Mouse (Mus musculus): ENCODE data around the gene Plxnb2.

DNA sequence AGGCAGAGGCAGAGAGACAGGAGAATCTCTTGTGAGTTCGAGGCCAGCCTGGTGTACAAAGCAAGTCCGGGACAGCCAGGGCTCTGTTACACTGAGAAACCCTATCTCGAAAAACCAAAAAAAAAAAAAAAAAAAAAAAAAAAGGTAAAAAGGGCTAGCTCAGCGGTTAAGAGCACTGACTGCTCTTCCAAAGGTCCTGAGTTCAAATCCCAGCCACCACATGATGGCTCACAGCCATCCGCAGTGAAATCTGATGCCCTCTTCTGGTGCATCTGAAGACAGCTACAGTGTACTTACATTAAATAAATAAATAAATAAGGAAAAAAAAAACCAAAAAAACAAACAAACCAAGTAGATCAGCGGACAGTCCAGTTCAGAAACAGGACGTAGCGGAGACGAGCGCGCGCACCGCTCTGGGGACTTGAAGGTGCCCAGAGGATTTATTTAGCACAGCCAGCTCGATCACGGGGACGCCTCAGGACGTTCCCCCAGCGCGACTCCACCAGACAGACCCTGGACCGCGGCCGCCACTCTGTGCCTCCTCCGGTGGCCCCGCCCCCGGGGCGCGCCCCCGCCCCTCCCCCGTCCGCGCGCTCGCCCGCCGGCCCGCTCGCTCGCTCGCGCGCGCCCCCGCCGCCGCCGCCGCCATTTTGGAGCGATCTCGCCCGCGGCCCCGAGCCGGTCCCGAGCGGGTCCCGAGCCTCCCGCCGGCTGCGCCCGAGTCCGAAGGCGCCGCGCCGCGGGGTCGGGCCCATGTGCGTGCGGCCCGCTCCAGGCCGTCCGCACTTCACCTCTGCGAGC lies 30.5 kb upstream of the Plxnb2 start, which contains the start of gene Ppp6r2:
- peak; percentile 70; the same call in 1 of the 2 replicates for TF ChIP-seq POLR2A (IDR thresholded peaks at IDR 0.05; ENCODE audit: borderline replicate concordance, extremely low read depth, insufficient read depth, insufficient read length, poor library complexity, severe bottlenecking)
- TF ChIP-seq CTCF (IDR thresholded peaks at IDR 0.05; ENCODE audit: borderline replicate concordance, extremely low read depth, insufficient read depth, insufficient read length), result no peak

All from brain, embryonic 14.5 days (tissue).